Mouse (Mus musculus): ENCODE measurements at regions not wholly inside any gene's neighbourhood (a gene's known extent, or its start where the extent isn't known, plus 50 kb on each side); places are given as distances from the start of the nearest gene placed in this dataset.

- TF ChIP-seq CTCF (IDR thresholded peaks at IDR 0.05; ENCODE audit: borderline replicate concordance, extremely low read depth, insufficient read depth, insufficient read length) (no peak), POLR2A (IDR thresholded peaks at IDR 0.05; ENCODE audit: borderline replicate concordance, extremely low read depth, insufficient read depth, insufficient read length, poor library complexity, severe bottlenecking) (no peak)
- no peak for DNase-seq (ENCODE audit: low read depth)
Measured at GRCm38 (mm10) chr12:102073540-102073939, 55.0 kb upstream of the Slc24a4 start.

- peak; percentile 32 for DNase-seq (ENCODE audit: low read depth)
- TF ChIP-seq CTCF (IDR thresholded peaks at IDR 0.05; ENCODE audit: borderline replicate concordance, extremely low read depth, insufficient read depth, insufficient read length) (no peak), POLR2A (IDR thresholded peaks at IDR 0.05; ENCODE audit: borderline replicate concordance, extremely low read depth, insufficient read depth, insufficient read length, poor library complexity, severe bottlenecking) (no peak)
Measured at GRCm38 (mm10) chr12:102076298-102076697, 52.2 kb upstream of the Slc24a4 start.

All from brain, embryonic 14.5 days (tissue).